Mouse (Mus musculus): ENCODE measurements around the gene Ctsl. TPM values are rescaled to one million over a fixed set of nuclear protein-coding genes. Genes with fewer than 3 reads are reported as not detected.

Ctsl gene
- polyA plus RNA-seq, 1 experiment: 723 TPM

DNA sequence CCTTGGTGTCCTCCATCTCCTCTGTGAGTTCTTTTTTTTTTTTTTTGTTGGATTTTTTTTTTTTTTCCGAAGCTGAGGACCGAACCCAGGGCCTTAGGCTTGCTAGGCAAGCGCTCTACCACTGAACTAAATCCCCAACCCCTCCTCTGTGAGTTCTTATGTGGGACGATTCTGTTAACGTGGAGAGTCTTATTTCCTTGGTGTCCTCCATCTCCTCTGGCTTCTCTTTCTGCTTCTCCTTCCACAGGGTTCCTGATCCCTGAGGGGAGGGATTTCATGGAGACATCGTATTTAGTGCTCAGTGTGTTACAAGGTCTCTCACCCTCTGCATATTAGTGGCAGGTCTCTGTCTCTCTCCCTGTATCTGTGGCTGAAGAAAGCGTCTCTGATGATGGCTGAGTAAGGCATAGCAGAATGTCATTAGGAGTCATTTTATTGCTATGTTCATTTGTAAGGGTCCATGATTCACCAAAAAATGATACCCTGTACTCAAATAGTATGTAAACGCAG lies 32.3 kb upstream of the Ctsl start:
- WGBS: 90% methylated on average over 8 of the region's 8 CpGs
- H3K4me3 ChIP-seq (ENCODE audit: insufficient read depth, low read depth, low read length): no peak overlapping the region
- H3K4me1 ChIP-seq (ENCODE audit: control insufficient read depth, insufficient read depth, low read length): no peaks in the 10 kb centered on the region
- H3K27ac ChIP-seq (ENCODE audit: insufficient read depth, low read depth, low read length): no peak overlapping the region
- TF ChIP-seq POLR2A (IDR thresholded peaks at IDR 0.05; ENCODE audit: insufficient read depth, low read depth, low read length) (no peak), CTCF (IDR thresholded peaks at IDR 0.05; ENCODE audit: insufficient read depth, low read depth, low read length) (no peak)

DNA sequence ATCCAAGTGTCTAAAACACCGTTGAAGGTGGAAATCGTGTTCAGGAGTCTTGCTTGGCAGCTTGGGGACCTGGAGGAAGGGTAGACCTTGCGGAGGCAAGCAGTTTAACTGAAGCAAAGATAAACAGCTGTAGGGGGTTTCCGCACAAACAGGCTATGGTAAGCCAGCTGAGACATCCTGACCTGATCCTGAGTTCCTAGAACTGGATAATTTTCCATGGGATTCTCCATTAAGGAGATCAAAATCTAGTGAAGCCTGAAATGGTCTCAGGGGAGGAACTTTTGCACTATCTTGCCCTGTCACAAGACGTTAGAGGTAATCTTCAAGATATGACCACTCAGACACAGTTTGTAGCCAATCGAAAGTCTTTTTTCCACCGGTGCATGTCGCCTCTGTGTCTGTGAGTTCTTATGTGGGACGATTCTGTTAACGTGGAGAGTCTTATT lies 31.8 kb upstream of the Ctsl start:
- WGBS: 84% methylated on average over 10 of the region's 10 CpGs
- no peak overlapping the region for H3K27ac ChIP-seq (ENCODE audit: insufficient read depth, low read depth, low read length)
- no peaks in the 10 kb centered on the region for H3K4me1 ChIP-seq (ENCODE audit: control insufficient read depth, insufficient read depth, low read length)
- TF ChIP-seq POLR2A (IDR thresholded peaks at IDR 0.05; ENCODE audit: insufficient read depth, low read depth, low read length) (no peak), CTCF (IDR thresholded peaks at IDR 0.05; ENCODE audit: insufficient read depth, low read depth, low read length) (no peak)
- no peak overlapping the region for H3K4me3 ChIP-seq (ENCODE audit: insufficient read depth, low read depth, low read length)

DNA sequence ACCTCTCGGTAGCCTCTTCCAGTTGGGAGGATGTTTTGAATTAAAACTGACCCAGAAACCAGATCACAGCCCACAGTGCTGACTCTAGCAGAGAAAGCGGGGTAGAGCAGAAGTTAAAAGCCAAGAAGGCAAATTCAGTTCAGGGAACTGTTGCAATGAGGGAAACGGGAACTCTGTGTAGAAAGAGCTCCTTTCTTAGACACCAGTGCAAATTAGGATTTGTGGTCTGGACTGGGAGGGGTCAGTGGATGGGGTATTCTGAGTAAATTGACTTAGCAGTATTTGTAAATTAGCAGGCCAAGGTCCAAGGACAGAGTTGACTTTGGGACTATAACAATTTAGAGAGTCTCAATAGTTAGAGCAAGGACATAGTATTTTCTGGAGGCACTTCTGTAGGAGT lies 31.3 kb upstream of the Ctsl start:
- Histone ChIP-seq H3K4me1 (ENCODE audit: control insufficient read depth, insufficient read depth, low read length) (no peaks in the 10 kb centered on the region), H3K27ac (ENCODE audit: insufficient read depth, low read depth, low read length) (no peak overlapping the region), H3K4me3 (ENCODE audit: insufficient read depth, low read depth, low read length) (no peak overlapping the region)
- TF ChIP-seq POLR2A (IDR thresholded peaks at IDR 0.05; ENCODE audit: insufficient read depth, low read depth, low read length) (no peak), CTCF (IDR thresholded peaks at IDR 0.05; ENCODE audit: insufficient read depth, low read depth, low read length) (no peak)
- 49% methylated on average over 3 of the region's 3 CpGs for WGBS

DNA sequence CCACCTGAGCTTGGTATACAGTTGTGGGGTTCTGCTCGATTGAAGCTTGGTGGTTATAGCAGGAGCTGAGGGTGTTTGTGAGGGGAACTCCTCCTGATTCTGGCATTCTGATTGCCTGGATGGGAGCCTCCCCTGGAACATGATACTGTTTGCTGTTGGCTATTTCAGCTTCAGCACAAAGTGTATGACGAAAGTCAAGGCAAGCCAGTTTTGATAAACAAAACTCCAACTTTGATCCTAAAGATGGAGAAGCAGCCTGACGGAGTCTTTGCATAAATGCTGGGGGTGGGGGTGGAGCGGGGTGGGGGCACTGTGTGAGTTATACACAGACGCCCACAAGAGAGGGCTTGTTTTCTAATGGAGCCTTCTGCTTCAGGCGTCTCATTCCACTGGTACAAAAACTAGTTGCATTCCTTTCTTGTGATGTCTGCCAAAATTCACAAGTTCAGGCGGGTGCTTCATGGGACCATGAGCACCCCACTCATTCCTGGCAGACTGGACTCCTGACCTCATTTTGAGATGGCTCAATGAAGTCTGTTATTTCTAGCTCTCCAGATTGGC lies 30.2 kb upstream of the Ctsl start:
- TF ChIP-seq POLR2A (IDR thresholded peaks at IDR 0.05; ENCODE audit: insufficient read depth, low read depth, low read length) (no peak), CTCF (IDR thresholded peaks at IDR 0.05; ENCODE audit: insufficient read depth, low read depth, low read length) (no peak)
- 14% methylated on average over 7 of the region's 7 CpGs for WGBS
- no peak overlapping the region for H3K4me3 ChIP-seq (ENCODE audit: insufficient read depth, low read depth, low read length)
- no peak overlapping the region for H3K27ac ChIP-seq (ENCODE audit: insufficient read depth, low read depth, low read length)
- no peaks in the 10 kb centered on the region for H3K4me1 ChIP-seq (ENCODE audit: control insufficient read depth, insufficient read depth, low read length)

DNA sequence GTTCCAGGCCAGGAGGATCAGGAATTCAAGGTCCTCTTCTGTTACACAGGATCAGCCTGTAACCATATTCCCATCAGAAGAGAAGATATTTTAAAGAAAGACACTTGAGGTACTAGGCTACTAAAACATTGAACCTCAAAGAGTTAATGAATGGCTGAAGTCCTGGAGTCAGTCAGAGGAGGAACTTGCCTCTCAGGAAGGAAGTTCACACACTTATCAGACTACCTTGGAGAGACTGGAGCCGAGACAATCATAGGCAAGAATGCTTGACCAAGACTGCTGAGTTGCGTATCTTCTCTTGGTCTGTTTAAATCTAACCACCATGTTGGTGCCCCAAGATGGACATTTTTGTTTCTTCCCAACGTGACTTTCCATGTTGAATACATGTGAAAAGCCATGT lies 29.2 kb upstream of the Ctsl start:
- H3K27ac ChIP-seq (ENCODE audit: insufficient read depth, low read depth, low read length): no peak overlapping the region
- WGBS: 86% methylated on average over 3 of the region's 3 CpGs
- H3K4me1 ChIP-seq (ENCODE audit: control insufficient read depth, insufficient read depth, low read length): no peaks in the 10 kb centered on the region
- H3K4me3 ChIP-seq (ENCODE audit: insufficient read depth, low read depth, low read length): no peak overlapping the region
- TF ChIP-seq POLR2A (IDR thresholded peaks at IDR 0.05; ENCODE audit: insufficient read depth, low read depth, low read length): no peak
- TF ChIP-seq CTCF (IDR thresholded peaks at IDR 0.05; ENCODE audit: insufficient read depth, low read depth, low read length): no peak

DNA sequence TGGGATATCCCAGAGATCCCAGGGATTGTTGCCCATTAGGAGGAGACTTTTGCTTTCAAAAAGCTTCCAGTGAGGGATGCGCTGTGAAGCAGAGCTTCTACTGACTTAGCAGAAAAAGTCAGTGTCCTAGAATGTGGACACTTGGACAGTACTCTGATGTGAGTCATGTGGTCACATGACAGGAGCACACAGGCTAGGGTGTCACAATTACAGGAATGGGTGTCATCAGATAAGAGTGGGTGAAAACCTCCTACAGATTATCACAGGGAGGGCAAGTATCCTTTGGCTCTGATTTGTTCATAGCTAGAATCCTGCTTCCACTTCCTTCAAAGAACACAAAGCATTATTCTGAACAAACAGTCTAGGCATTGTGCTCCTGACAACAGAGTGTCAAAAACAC lies 27.4 kb upstream of the Ctsl start:
- H3K4me3 ChIP-seq (ENCODE audit: insufficient read depth, low read depth, low read length): no peak overlapping the region
- TF ChIP-seq POLR2A (IDR thresholded peaks at IDR 0.05; ENCODE audit: insufficient read depth, low read depth, low read length) (no peak), CTCF (IDR thresholded peaks at IDR 0.05; ENCODE audit: insufficient read depth, low read depth, low read length) (no peak)
- H3K27ac ChIP-seq (ENCODE audit: insufficient read depth, low read depth, low read length): no peak overlapping the region
- 98% methylated on average over 1 of the region's 1 CpGs for WGBS
- no peaks in the 10 kb centered on the region for H3K4me1 ChIP-seq (ENCODE audit: control insufficient read depth, insufficient read depth, low read length)

DNA sequence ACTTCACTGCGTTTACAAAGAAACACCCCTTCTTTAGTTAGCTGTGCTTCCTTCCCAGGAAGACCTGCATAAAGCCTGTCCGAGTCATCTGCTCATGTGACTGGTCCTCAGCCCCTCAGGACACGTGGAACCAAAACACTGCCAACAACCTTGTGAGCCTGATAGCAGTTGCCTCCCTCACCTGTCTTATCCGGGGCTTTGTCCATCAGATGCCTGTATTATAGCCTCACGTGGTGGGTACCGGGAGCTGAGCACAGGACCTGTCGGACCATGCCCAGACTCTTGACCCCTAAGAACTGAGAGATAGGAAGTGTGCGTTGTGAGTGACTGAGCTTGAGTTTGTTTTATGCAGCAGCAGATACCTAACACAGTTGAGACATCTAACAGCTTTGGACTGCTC lies 26.3 kb upstream of the Ctsl start:
- no peak overlapping the region for H3K27ac ChIP-seq (ENCODE audit: insufficient read depth, low read depth, low read length)
- no peaks in the 10 kb centered on the region for H3K4me1 ChIP-seq (ENCODE audit: control insufficient read depth, insufficient read depth, low read length)
- TF ChIP-seq CTCF (IDR thresholded peaks at IDR 0.05; ENCODE audit: insufficient read depth, low read depth, low read length) (no peak), POLR2A (IDR thresholded peaks at IDR 0.05; ENCODE audit: insufficient read depth, low read depth, low read length) (no peak)
- 69% methylated on average over 8 of the region's 8 CpGs for WGBS
- H3K4me3 ChIP-seq (ENCODE audit: insufficient read depth, low read depth, low read length): no peak overlapping the region

DNA sequence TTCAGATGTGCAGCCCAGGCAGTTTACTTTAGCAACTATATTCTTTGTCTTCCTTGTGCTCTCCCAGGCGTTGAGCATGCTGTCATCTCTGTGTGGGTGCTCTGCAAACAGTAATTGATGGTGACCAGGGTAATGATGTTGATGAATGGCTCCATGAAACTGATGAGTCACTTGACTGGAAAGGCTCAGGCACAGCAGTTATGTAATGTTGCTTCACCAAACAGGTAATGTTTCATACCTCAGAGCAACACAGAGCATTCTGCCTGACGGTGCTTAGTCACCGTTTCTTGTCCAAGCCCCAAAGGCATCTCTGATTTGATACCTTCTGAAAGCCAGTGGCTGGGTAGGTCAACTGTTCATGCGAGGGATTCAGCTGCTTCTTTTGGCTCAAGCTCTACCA lies 17.7 kb upstream of the Ctsl start:
- Histone ChIP-seq H3K4me1 (ENCODE audit: control insufficient read depth, insufficient read depth, low read length) (no peaks in the 10 kb centered on the region), H3K27ac (ENCODE audit: insufficient read depth, low read depth, low read length) (no peak overlapping the region), H3K4me3 (ENCODE audit: insufficient read depth, low read depth, low read length) (no peak overlapping the region)
- WGBS: 80% methylated on average over 4 of the region's 4 CpGs
- TF ChIP-seq POLR2A (IDR thresholded peaks at IDR 0.05; ENCODE audit: insufficient read depth, low read depth, low read length) (no peak), CTCF (IDR thresholded peaks at IDR 0.05; ENCODE audit: insufficient read depth, low read depth, low read length) (no peak)

DNA sequence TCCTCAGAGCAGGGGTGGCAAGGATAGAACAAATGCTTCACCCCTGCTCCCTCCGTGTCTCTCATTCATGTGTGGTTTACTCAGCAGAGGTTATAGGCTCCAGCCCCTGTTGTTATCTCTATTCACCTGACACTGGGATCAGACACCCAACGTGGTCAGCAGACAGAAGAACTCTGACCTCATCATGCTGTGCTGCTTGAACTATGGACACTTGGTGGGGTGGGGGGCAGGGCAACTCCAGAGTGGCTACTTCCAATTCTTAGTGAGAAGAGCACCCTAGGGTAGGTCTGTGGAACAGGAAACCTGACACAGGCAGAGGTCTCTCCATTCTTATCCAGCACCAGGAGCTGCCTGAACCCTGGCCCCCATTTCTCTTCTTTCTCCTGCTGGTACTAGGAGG lies 15.4 kb upstream of the Ctsl start:
- TF ChIP-seq POLR2A (IDR thresholded peaks at IDR 0.05; ENCODE audit: insufficient read depth, low read depth, low read length): no peak
- no peak for TF ChIP-seq CTCF (IDR thresholded peaks at IDR 0.05; ENCODE audit: insufficient read depth, low read depth, low read length)
- Histone ChIP-seq H3K27ac (ENCODE audit: insufficient read depth, low read depth, low read length) (no peak overlapping the region), H3K4me1 (ENCODE audit: control insufficient read depth, insufficient read depth, low read length) (no peaks in the 10 kb centered on the region)

DNA sequence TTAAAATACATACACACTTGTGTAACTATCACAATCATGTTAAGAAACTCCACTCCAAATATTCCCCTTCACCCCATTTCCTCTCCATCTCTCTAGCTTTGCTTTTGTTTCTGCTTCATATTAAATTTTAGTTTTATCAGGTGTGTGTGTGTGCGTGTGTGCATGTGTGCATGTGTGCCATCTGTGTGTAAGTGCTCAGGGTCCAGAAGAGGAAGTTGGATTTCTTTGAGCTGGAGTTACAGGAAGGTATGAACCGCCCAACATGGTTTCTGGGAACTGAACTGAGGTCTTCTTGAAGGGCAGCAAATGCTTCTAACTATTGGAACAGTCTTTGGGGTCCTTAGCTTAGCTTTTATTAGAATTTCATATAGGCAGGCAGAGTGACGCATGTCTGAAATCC lies 14.2 kb upstream of the Ctsl start:
- H3K4me1 ChIP-seq (ENCODE audit: control insufficient read depth, insufficient read depth, low read length): no peaks in the 10 kb centered on the region
- TF ChIP-seq POLR2A (IDR thresholded peaks at IDR 0.05; ENCODE audit: insufficient read depth, low read depth, low read length) (no peak), CTCF (IDR thresholded peaks at IDR 0.05; ENCODE audit: insufficient read depth, low read depth, low read length) (no peak)
- no peak overlapping the region for H3K4me3 ChIP-seq (ENCODE audit: insufficient read depth, low read depth, low read length)
- WGBS: 90% methylated on average over 3 of the region's 3 CpGs
- H3K27ac ChIP-seq (ENCODE audit: insufficient read depth, low read depth, low read length): no peak overlapping the region

More for the DNA sequence above, 15.4 kb upstream of the Ctsl start:
- WGBS: 55% methylated on average over 2 of the region's 2 CpGs
- no peak overlapping the region for H3K4me3 ChIP-seq (ENCODE audit: insufficient read depth, low read depth, low read length)

All from olfactory bulb, adult 2 months (tissue).